Mouse (Mus musculus): ENCODE measurements at regions not wholly inside any gene's neighbourhood (a gene's known extent, or its start where the extent isn't known, plus 50 kb on each side); places are given as distances from the start of the nearest gene placed in this dataset.

DNA sequence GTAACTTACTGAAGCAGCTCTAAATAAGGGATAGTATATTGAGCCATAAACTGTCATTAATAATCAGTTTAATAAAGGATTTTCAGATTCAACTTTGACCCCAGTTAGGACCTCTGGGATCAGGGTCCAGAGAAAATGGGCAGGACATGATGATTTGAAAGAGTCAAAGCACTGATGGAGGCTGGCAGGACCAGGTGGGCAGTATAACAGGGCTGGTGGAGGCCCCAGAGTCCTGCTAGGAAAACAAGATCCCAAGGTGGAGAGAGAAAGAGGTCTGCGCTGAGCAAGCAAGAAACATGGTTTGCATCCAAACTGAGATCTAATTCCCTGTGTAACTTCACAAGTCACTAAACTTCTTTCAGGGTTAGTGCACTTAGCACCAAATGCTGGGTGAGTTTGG is 199.0 kb upstream of the Sesn3 start:
- no peak for TF ChIP-seq POLR2A (IDR thresholded peaks at IDR 0.05; ENCODE audit: borderline replicate concordance, extremely low read depth, low read depth, low read length)
- TF ChIP-seq CTCF (IDR thresholded peaks at IDR 0.05; ENCODE audit: insufficient read depth, low read length) = no peak
- no peak for DNase-seq
- 83% methylated on average over 1 of the region's 1 CpGs for whole genome bisulfite sequencing
- Histone ChIP-seq H3K4me1 (ENCODE audit: control insufficient read depth, insufficient read depth, low read length) (no peaks in the 10 kb centered on the region), H3K4me3 (replicated peaks; ENCODE audit: extremely low read depth, low read depth, low read length) (no peak overlapping the region)

DNA sequence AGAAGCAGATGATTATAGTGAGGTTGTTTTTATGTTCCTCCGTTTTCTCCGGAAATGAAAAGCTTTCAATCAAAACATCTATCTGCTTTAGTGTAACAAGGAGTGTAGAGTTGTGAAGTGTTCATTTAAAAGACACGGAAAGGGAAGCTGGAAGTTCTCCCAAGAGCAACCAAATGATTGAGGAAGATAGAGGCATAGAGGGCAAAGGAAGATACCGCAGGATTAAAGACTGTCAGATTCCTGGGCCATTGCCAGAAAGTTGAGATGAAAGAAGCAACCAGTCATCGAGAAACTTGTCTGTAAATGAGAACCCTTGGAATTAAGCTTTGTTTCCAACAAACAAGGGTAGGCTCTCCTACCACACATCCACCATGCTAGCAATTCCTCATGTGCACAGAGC is 198.1 kb upstream of the Sesn3 start:
- WGBS = 51% methylated on average over 5 of the region's 5 CpGs
- no peak for DNase-seq

DNA sequence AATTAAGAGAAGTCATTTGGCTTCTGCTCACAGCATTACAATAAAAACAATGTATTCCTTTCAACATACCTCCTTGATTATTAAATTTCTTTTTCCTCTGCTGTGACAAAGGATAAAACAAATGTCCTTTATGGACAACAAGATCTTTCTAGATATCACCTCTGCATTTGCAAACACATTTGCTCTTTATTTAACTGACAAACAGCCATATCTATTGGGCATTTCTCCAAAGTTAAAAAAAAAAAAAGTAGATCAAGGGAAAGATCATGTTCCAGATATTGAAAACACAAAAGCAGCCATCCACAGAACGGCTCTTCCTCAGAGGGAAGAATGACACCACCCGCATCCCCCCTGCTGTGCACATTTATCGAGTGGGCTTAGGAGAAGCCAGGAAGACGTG is 193.7 kb upstream of the Sesn3 start:
- Histone ChIP-seq H3K4me1 (ENCODE audit: control insufficient read depth, insufficient read depth, low read length) (no peaks in the 10 kb centered on the region), H3K4me3 (replicated peaks; ENCODE audit: extremely low read depth, low read depth, low read length) (no peak overlapping the region)
- no peak for DNase-seq
- TF ChIP-seq CTCF (IDR thresholded peaks at IDR 0.05; ENCODE audit: insufficient read depth, low read length) (no peak), POLR2A (IDR thresholded peaks at IDR 0.05; ENCODE audit: borderline replicate concordance, extremely low read depth, low read depth, low read length) (no peak)
- 31% methylated on average over 4 of the region's 4 CpGs for WGBS

More for the DNA sequence above, 198.1 kb upstream of the Sesn3 start:
- TF ChIP-seq POLR2A (IDR thresholded peaks at IDR 0.05; ENCODE audit: borderline replicate concordance, extremely low read depth, low read depth, low read length) (no peak), CTCF (IDR thresholded peaks at IDR 0.05; ENCODE audit: insufficient read depth, low read length) (no peak)
- no peaks in the 10 kb centered on the region for H3K4me1 ChIP-seq (ENCODE audit: control insufficient read depth, insufficient read depth, low read length)
- H3K4me3 ChIP-seq (replicated peaks; ENCODE audit: extremely low read depth, low read depth, low read length) = no peak overlapping the region

DNA sequence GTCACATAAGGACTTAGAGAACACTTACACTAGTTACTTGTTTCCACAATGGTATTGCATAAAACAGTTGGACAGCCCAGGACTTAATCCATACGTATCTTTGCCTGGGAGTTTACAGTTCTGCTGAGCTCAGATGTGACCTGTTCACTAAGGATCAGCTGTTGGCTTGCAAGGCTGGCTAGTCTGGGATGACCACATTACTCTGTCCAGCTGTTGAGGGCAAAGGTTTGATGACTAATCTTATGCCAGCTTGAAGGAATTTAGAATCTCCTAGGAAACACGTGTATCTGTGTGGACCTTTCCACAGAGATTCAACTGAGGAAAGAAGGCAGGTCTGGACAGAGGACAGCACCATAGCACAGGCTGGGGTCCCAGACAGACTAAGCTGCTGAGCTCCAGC is 188.7 kb upstream of the Sesn3 start:
- Histone ChIP-seq H3K4me3 (replicated peaks; ENCODE audit: extremely low read depth, low read depth, low read length) (no peak overlapping the region), H3K4me1 (ENCODE audit: control insufficient read depth, insufficient read depth, low read length) (no peaks in the 10 kb centered on the region)
- WGBS = 60% methylated on average over 2 of the region's 2 CpGs
- no peak for DNase-seq
- TF ChIP-seq POLR2A (IDR thresholded peaks at IDR 0.05; ENCODE audit: borderline replicate concordance, extremely low read depth, low read depth, low read length) (no peak), CTCF (IDR thresholded peaks at IDR 0.05; ENCODE audit: insufficient read depth, low read length) (no peak)

DNA sequence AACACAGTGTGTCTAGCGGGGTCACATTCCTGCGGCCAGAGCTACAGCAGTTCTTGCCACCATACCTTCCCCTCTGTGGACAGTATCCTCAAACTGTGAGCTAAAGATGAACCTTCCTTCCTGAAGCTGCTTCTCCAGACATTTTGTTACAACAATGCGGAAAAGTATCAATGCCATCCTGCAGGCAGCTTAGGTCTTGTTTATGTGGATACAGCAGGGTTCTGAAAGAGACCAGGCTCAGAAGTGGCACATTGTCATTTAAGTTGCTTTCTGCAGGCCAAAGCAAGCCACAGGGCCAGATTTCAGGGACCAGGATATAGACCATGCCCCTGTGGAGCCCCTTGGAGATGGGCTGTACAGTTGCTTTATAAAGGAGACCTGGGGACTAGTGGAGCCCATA is 188.3 kb upstream of the Sesn3 start:
- Histone ChIP-seq H3K4me3 (replicated peaks; ENCODE audit: extremely low read depth, low read depth, low read length) (no peak overlapping the region), H3K4me1 (ENCODE audit: control insufficient read depth, insufficient read depth, low read length) (no peaks in the 10 kb centered on the region)
- TF ChIP-seq CTCF (IDR thresholded peaks at IDR 0.05; ENCODE audit: insufficient read depth, low read length) = no peak
- TF ChIP-seq POLR2A (IDR thresholded peaks at IDR 0.05; ENCODE audit: borderline replicate concordance, extremely low read depth, low read depth, low read length) = no peak
- WGBS = 91% methylated on average over 3 of the region's 3 CpGs
- no peak for DNase-seq

DNA sequence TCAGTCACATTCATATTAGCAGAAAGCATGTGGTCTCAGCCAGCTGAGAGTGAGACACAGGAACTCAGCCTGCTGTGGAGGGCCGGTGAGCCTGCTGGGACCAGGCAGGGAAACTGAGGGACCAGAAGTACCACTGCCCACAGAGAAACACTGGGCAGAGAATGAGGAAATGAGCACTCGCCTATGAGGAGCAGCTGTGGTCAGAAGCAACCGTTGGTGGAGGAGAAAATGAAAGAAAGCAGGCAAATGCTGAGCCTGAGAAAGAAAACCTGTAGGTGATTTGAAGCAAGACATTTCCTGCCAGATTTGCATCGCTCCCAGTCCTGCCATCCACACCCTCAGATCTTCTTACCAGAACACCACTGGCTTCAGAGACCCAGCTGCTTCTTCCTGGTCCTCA is 187.0 kb upstream of the Sesn3 start:
- WGBS = 62% methylated on average over 4 of the region's 4 CpGs
- no peaks in the 10 kb centered on the region for H3K4me1 ChIP-seq (ENCODE audit: control insufficient read depth, insufficient read depth, low read length)

DNA sequence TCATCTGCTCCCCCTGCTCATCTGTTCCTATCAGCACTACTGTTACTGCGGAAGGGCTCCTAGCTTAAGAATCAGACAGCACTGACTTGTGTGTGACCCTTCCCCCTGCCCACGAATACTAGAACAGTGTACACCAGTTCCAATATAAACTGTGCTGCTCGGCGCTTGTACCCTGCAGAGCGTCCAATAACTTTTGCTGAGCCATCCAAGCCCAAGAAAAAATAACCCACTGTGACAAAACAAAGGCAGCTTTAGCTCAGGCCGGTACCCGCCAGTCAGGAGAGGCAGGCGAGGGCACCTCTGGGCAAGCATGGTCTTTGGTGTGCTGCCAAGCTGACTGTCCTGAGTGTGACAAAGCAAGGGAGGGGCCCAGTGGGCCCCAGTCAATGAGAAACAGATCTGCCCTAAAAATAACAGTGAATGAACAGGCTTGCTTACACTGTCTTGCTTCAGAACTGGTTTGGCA is 185.0 kb upstream of the Sesn3 start:
- DNase-seq = no peak

More for the DNA sequence above, 187.0 kb upstream of the Sesn3 start:
- H3K4me3 ChIP-seq (replicated peaks; ENCODE audit: extremely low read depth, low read depth, low read length) = no peak overlapping the region
- DNase-seq = no peak
- TF ChIP-seq POLR2A (IDR thresholded peaks at IDR 0.05; ENCODE audit: borderline replicate concordance, extremely low read depth, low read depth, low read length) (no peak), CTCF (IDR thresholded peaks at IDR 0.05; ENCODE audit: insufficient read depth, low read length) (no peak)

DNA sequence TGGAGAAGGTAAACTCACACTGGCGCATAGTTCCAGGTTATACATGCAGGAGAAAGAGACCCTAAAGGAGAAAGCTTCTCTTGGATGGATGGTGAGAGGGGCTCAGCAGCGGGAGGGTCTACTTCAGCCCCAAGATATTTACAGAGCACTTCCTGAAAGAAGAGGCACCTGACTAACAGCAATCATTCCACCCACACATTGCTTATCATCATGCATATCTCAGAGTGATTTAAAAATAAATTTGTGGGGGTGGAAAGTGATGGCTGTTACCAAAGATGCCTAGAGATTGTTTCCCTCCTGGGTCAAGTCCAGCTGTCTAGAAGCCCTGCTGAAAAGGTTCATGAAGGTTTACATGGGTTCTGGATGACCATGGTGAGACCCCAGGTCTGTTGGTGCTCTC is 184.4 kb upstream of the Sesn3 start:
- Histone ChIP-seq H3K4me3 (replicated peaks; ENCODE audit: extremely low read depth, low read depth, low read length) (no peak overlapping the region), H3K4me1 (ENCODE audit: control insufficient read depth, insufficient read depth, low read length) (no peaks in the 10 kb centered on the region)
- TF ChIP-seq POLR2A (IDR thresholded peaks at IDR 0.05; ENCODE audit: borderline replicate concordance, extremely low read depth, low read depth, low read length) = no peak
- TF ChIP-seq CTCF (IDR thresholded peaks at IDR 0.05; ENCODE audit: insufficient read depth, low read length) = no peak
- 64% methylated on average over 2 of the region's 2 CpGs for WGBS
- DNase-seq = no peak

More for the DNA sequence above, 185.0 kb upstream of the Sesn3 start:
- 39% methylated on average over 8 of the region's 8 CpGs for WGBS
- TF ChIP-seq POLR2A (IDR thresholded peaks at IDR 0.05; ENCODE audit: borderline replicate concordance, extremely low read depth, low read depth, low read length) = no peak
- Histone ChIP-seq H3K4me1 (ENCODE audit: control insufficient read depth, insufficient read depth, low read length) (no peaks in the 10 kb centered on the region), H3K4me3 (replicated peaks; ENCODE audit: extremely low read depth, low read depth, low read length) (no peak overlapping the region)

DNA sequence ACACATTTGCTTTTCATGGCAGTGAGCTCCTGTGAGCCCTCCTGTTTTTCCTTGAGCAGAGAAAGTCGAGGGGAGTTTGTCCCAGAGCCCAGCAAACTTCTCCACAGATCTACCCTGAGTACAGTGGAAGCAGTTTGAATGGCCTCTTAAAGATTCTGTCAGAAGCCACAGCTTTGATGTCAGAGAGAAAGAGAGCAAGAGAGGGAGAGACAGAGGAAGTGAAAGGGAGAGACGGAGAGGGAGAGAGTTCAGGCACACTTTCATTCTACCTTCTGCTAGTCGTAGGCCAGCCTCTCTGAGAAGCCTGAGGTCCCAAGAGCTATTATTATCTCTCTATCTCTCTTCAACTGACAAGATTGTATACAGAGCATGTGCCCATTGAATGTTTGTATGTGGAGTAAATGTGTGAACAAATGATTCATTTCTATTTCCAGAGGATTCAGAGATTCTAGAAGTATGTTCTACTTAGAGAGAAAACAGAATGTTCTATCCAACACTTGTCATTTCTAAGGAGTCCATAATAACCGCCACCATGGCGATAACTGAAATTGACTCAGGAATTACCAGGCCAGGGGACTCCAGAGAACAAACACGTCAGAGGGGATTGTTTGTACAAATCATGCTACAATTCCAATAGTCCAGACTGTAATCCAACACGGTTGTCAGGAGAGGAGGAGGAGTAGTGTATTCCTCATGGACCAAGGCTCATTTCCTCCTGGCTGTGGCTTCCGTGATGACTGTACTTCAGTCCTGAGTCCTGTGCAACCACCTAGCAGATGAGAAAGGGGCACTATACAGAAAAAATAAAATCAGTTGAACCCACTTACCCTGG is 183.6 kb upstream of the Sesn3 start:
- H3K4me1 ChIP-seq (ENCODE audit: control insufficient read depth, insufficient read depth, low read length) = no peaks in the 10 kb centered on the region
- WGBS = 64% methylated on average over 8 of the region's 8 CpGs
- TF ChIP-seq POLR2A (IDR thresholded peaks at IDR 0.05; ENCODE audit: borderline replicate concordance, extremely low read depth, low read depth, low read length) = no peak
- TF ChIP-seq CTCF (IDR thresholded peaks at IDR 0.05; ENCODE audit: insufficient read depth, low read length) = no peak
- no peak overlapping the region for H3K4me3 ChIP-seq (replicated peaks; ENCODE audit: extremely low read depth, low read depth, low read length)
- no peak for DNase-seq

DNA sequence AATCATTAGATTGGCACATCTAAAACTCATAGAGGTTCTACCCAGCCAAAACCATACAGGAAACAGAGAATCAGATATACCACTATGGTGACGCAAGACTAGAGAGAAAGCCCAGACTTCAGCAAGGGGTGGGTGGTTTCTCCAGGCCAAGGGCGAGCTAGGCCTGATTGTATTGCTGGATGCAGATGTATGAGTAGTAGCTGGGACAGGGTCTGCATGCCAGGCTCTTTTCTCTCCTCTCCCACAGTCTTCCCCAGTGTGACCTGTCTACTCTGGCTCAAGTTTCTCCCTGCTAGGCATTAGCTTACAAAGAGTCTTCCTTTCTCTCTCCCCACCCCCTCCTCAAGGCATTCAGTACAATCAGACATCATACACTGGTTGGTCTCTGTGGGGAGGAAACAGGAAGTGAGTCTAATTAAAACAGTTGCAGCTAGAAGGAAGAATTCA is 181.8 kb upstream of the Sesn3 start:
- H3K4me3 ChIP-seq (replicated peaks; ENCODE audit: extremely low read depth, low read depth, low read length) = no peak overlapping the region
- H3K4me1 ChIP-seq (ENCODE audit: control insufficient read depth, insufficient read depth, low read length) = no peaks in the 10 kb centered on the region
- WGBS = 46% methylated on average over 2 of the region's 2 CpGs
- DNase-seq = no peak
- no peak for TF ChIP-seq POLR2A (IDR thresholded peaks at IDR 0.05; ENCODE audit: borderline replicate concordance, extremely low read depth, low read depth, low read length)
- no peak for TF ChIP-seq CTCF (IDR thresholded peaks at IDR 0.05; ENCODE audit: insufficient read depth, low read length)
